Mouse (Mus musculus) right cerebral cortex, postnatal 25 days (tissue): ENCODE measurements around the gene Stx3.
A peak's percentile ranks its signal among the peaks of the same experiment; 100 is the strongest.

Experiments used
- DNase-seq: peaks from one replicate; pipeline ENCODE4 v3.0.0; 2022

Gene Stx3

GRCm38 (mm10) chr19:11819143-11819700 is at the start of gene Stx3:
Gene Stx3, minus strand, starts transcription at chr19:11819403.
- no peak for DNase-seq

- DNase-seq, result no peak
Measured at GRCm38 (mm10) chr19:11867837-11868236, 48.6 kb upstream of the Stx3 start.

GRCm38 (mm10) chr19:11860966-11861365 is 41.8 kb upstream of the Stx3 start, which contains the start of gene Olfr1418:
Gene Olfr1418, minus strand, starts transcription at chr19:11861066.
- DNase-seq, result no peak

GRCm38 (mm10) chr19:11856506-11856905 is 37.3 kb upstream of the Stx3 start:
- DNase-seq, result no peak

GRCm38 (mm10) chr19:11854821-11855220 is 35.6 kb upstream of the Stx3 start:
- DNase-seq, result no peak

GRCm38 (mm10) chr19:11852652-11853051 is 33.4 kb upstream of the Stx3 start:
- DNase-seq, result no peak

GRCm38 (mm10) chr19:11846333-11846732 is 27.1 kb upstream of the Stx3 start:
- DNase-seq, result no peak

- DNase-seq, result no peak
Measured at GRCm38 (mm10) chr19:11839119-11839518, 19.9 kb upstream of the Stx3 start, which contains the start of gene Olfr1417. Gene Olfr1417, minus strand, starts transcription at chr19:11839219.

GRCm38 (mm10) chr19:11823346-11824065 is 4.3 kb upstream of the Stx3 start:
- no peak for DNase-seq

GRCm38 (mm10) chr19:11820211-11820610 is 1.0 kb upstream of the Stx3 start:
- no peak for DNase-seq

- DNase-seq, result peak; percentile 41
Measured at GRCm38 (mm10) chr19:11819800-11820199, 597 bp upstream of the Stx3 start.

GRCm38 (mm10) chr19:11818199-11819142 is 732 bp downstream of the Stx3 start:
- DNase-seq, result peak; percentile 65

GRCm38 (mm10) chr19:11817586-11817985 is 1.6 kb downstream of the Stx3 start:
- no peak for DNase-seq

GRCm38 (mm10) chr19:11816706-11817105 is 2.5 kb downstream of the Stx3 start:
- no peak for DNase-seq

GRCm38 (mm10) chr19:11814742-11815333 is 4.4 kb downstream of the Stx3 start:
- no peak for DNase-seq

- no peak for DNase-seq
Measured at GRCm38 (mm10) chr19:11813649-11814048, 5.6 kb downstream of the Stx3 start.

GRCm38 (mm10) chr19:11813136-11813535 is 6.1 kb downstream of the Stx3 start:
- DNase-seq, result no peak

- no peak for DNase-seq
Measured at GRCm38 (mm10) chr19:11811688-11812365, 7.4 kb downstream of the Stx3 start.

- no peak for DNase-seq
Measured at GRCm38 (mm10) chr19:11810856-11811255, 8.3 kb downstream of the Stx3 start.

- no peak for DNase-seq
Measured at GRCm38 (mm10) chr19:11810003-11810758, 9.0 kb downstream of the Stx3 start.

- no peak for DNase-seq
Measured at GRCm38 (mm10) chr19:11808452-11808851, 10.8 kb downstream of the Stx3 start.

GRCm38 (mm10) chr19:11807822-11808221 is 11.4 kb downstream of the Stx3 start:
- DNase-seq, result no peak
